Mouse (Mus musculus) heart, postnatal 4 days (tissue): Measurements from ENCODE around the gene Ankub1. TPM values are rescaled to one million over a fixed set of nuclear protein-coding genes. Genes with fewer than 3 reads are reported as not detected.

Experiments used
- DNase-seq: peaks from one replicate; pipeline ENCODE4 v3.0.0; 2021
- total RNA-seq, 2 experiments: library from RNA; stranded (reverse); gene quantifications; 2 replicates each; pipeline ENCODE4 v1.2.3; 2021

Ankub1 gene
- total RNA-seq, result not detected

DNA sequence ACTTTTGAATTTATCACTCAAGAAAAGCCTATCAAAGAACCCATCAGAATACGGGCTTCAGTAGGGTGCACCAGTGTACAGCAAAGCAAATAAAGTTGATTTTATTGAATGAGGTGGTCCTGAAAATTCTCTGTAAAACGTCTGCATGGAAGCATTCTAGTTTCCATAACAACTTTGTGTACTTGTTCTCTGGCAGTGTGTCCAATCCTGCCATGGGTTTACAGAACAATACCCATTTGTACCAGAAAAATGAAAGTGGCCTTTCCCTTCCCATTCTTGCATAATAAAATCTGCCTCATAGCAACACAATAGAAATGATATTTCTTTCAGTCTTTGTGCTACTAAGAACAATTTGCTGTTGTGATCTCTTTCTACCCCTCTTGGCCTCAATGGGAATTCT lies at the start of gene Ankub1:
Gene Ankub1, minus strand, starts transcription at position 81 of the 400 bp plus-strand sequence.
- no peak for DNase-seq

- DNase-seq, result no peak
Observed at GRCm38 (mm10) chr3:57739830-57740229, 47.2 kb upstream of the Ankub1 start.

DNA sequence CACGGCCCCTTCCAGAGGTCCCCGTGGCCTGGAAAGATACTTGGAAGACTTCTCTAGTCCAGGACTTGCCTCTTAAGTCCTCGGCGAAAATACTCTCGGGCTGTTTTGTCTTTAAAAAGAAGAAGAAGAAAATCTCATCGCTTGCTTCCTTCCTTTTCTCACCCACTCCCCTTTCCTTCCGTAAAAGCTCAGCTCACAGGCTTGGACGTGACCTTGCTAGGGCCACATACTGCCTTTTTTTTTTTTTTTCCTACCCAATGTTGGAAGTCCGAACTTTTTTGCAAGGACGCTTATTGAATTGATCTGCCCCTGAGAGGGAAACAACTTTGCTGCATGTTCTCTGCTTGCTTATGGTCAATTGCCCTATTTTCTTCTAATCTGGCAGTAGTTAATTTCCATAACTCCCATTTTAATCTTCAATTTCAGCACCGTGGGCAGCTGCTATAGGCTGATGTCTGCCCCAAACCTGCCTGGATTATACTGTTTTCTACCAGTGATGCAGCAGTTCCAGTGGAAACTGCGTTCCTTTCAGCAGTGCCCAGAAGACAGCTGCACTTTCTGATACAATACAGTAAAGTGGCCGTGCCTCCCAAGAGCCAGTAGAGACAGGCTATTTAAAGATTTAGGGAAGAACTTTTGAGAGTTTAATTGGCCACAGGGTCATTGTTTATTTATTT lies 44.0 kb upstream of the Ankub1 start:
- peak; percentile 14 for DNase-seq

GRCm38 (mm10) chr3:57735511-57736370 lies 43.1 kb upstream of the Ankub1 start, which contains the start of gene Rnf13:
Gene Rnf13 (plus strand): TSS chr3:57736062.
- DNase-seq, result peak; percentile 98

DNA sequence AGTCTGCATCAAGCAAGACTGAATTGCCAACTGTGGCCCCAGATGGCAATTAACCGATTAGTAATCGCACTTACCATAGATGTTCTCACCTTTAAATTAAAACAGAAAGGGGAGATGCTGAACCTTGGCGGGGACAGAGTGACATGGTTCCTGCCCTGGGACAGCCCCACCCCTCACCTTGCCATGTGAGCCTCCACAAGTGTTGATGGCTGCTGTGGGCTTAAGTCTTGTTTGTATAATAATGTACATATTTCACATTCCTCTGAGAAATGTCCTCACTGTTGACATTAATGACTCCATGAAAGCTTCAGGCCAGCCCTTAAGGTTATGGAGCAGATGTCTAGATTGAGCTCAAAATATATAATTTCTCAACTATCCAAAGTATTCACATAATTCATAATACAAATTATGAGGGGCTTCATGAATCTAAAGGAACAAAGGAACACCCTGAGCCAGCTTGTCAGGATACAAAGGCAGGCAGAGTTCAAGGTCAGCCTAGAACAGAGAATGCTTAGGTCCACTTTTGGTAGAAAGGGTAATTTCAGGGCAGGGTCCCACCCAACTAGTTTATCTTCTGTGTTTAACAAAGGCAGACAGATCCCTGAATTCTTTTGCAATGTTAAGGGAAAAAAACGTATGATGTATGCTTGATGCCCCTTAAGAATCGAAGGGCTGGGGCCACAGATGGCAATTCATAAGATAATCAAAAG lies 39.8 kb upstream of the Ankub1 start:
- DNase-seq, result no peak

DNA sequence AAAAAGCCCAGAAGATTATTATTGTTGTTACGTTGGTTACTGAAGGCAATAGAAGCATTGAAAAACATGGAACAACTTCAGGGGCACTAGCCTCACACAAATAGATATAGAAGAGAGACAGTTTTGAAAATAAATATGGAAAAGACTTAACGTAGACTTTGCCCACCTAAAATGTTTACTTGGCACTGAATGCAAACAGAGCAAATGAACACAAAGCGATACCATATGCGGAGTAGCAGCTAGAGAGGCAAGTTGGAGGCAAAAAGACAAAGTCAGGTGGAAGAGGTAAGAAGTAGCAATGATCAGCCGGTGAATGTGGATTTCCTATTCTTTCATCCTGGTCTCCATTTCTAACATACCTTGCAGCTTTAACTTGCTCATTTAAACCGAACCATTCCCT lies 21.6 kb upstream of the Ankub1 start:
- no peak for DNase-seq

DNA sequence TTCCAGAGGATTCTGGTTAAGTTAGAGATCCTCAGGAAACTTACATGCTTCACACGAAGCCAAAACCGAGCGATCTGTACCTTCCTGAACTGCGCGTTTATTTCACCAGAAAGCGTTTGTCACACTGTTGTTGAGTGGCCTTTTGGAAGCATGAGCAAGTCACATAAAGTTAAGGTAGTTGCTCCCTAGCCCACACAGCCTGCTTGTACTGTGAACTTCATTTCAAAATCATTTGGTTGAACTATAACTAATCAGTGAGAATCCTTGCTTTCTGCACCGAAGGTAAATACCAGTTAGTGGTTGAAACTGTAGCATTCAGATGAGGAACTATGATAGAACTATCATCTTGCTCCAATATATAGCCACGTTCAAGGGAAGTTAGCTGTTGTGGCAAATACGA lies 4.2 kb upstream of the Ankub1 start:
- no peak for DNase-seq

DNA sequence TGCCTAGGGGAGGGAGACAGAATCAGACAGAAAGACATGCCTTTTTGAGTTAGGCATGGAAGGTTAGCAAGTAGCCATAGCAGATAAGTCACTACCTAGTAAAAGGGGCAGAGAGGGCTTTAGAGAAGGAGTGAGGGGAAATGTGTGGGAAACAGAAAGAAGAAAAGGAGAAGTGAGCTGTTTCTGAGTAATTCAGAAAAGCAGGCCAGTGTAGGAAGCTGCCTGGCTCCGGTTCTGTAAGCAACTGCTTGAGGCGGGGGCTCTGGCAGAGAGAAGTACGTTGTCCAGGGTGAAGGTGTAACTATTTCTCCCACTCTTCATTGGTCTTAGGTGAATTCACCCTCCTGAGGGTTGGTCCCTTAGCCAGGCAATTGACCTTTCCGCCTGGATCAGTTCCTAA lies 3.6 kb upstream of the Ankub1 start:
- DNase-seq, result no peak

DNA sequence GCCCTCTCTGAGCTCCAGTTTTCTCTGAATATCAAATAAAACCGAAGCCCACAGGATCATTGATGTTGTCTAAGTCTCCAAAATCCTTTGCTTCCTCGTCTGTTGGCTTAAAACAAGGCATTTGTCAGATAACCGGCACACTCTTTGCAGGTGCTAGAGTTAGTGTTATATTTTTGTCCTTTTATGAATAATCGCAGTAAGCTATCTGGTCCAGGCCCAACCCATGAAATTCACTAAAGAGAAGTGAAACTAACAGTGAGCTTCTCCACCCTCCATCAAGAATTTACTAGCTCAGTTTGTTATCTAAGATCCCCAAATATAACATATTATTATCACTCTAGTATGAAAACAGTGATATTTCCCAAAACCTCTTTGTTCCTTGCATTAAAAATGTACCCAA lies 827 bp downstream of the Ankub1 start:
- no peak for DNase-seq

DNA sequence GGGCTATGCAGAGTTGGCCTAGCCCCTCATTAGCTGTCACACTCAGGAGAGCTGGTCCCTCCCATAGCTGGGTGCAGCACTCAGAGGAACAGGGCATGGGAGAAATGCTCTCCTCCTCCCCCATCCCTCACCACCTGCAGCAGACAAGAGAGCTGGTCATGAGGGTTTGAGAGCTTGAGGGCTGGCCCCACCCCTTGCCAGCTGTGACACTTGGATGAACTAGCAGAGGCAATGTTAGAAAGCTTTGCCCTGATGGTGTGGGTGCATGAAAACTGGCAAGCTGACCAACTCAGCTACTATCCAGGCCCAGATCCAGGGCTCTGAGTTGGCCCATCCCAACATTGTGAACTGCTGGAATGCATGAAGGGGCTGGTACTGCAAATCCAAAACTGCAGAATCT lies 14.8 kb downstream of the Ankub1 start:
- no peak for DNase-seq

DNA sequence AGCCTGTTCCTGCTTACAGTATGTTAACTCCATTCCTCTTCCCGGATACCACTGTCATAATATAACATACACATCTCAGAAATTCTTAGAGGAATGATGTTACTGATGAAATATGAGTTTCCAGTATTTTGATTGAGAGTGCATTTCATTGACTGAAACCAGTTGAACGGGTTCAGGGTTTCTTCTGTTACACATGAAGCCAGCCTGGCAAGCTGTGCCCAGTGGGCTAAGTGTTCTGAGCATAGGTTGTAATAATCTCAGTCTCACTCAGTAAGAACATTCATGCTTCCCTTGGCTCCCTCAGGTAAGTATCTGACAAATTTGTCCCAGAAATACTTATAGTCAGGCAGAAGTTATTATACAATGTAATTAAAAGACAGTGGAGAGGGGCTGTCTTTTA lies 18.5 kb downstream of the Ankub1 start:
- DNase-seq, result no peak

GRCm38 (mm10) chr3:57673586-57673985 lies 19.0 kb downstream of the Ankub1 start:
- no peak for DNase-seq

DNA sequence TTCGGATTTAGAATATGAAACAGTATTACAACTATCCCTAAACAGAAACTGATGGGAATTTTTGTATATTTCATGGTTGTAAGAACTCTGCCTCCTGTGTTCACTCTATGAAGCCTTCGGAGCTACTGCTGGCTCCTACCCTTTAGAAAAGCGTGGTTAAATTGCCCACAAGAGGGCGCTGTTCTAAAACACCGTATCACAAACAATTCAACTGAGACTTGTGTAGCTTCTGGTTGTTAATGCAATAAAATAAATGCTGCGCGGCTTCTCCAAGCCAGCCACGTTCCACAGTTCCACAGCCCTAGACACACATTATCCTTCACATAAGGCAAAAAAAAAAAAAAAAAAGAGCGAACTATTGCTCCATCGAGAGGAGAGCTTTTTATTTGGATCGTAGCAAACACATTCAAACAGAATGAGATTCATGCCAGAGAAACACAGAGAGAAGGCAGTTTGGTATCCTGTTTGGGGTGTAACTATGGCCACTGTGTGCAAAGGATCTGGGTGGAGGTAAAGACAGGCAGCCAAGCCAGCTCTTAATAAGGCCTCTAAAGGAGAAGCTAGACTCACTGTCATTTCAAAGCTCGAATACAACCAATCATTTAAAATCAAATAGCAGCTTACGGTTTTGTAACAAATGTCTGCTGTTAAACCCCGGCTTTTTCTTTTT lies 25.4 kb downstream of the Ankub1 start:
- peak; percentile 80 for DNase-seq

DNA sequence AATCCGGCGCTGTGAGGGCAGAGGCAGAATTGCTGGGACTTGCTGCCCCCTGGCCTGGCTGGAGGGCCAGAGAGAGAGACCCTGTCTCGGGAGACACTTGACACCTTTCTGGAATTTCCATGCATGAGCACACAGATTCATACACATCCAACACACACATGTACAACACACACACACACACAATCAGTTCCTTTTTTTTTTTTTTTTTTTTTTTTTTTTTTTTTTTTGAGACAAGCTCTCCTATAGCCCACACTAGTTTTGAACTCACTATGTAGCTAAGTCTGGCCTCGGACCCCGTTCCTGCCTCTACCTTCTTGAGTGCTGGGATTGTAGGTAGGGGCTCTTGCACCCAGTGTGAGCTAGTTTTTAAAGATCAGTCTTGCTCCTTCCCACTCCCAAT lies 26.7 kb downstream of the Ankub1 start:
- DNase-seq, result no peak

- no peak for DNase-seq
Observed at GRCm38 (mm10) chr3:57664682-57665081, 27.9 kb downstream of the Ankub1 start.

GRCm38 (mm10) chr3:57663731-57664130 lies 28.9 kb downstream of the Ankub1 start:
- DNase-seq, result peak; percentile 59

- no peak for DNase-seq
Observed at GRCm38 (mm10) chr3:57658608-57659007, 34.0 kb downstream of the Ankub1 start.

DNA sequence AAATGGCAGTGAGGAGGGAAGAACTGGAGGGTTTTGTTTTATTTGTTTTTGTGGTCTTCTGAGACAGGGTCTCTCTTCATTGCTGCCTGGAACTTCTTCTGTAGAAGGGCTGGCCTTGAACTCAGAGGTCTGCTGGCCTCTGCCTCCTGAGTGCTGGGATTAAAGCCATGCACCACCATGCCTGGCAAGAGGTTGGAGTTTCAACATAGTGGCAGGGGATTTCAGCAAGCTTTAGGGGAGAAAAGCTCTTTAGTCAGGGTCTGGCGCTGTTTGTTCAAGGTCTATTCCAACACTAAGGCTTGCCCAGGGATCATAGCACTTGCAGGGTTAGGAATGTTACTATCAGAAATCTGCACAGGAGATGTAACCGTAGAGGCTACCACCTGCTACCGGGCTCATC lies 39.0 kb downstream of the Ankub1 start:
- no peak for DNase-seq

GRCm38 (mm10) chr3:57652485-57652884 lies 40.1 kb downstream of the Ankub1 start:
- no peak for DNase-seq

DNA sequence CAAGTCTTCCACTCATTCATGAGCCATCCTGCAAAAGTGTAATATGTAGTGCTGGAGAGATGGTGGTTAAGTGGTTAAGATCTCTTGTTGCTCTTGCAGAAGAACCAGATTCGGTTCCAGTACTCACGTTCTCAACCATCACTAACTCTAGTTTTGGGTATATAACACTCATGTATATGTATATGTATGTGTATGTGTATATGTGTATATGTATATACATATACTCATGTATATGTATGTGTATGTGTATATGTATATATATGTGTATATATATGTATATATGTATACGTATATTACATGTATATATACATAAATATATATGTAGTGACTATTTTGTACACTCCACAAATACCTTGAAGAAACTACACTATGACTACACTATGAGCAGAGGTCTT lies 40.7 kb downstream of the Ankub1 start:
- DNase-seq, result no peak

GRCm38 (mm10) chr3:57651231-57651864 lies 41.3 kb downstream of the Ankub1 start, which contains the start of gene Commd2:
Gene Commd2 (minus strand): TSS chr3:57651715.
- DNase-seq, result peak; percentile 94

DNA sequence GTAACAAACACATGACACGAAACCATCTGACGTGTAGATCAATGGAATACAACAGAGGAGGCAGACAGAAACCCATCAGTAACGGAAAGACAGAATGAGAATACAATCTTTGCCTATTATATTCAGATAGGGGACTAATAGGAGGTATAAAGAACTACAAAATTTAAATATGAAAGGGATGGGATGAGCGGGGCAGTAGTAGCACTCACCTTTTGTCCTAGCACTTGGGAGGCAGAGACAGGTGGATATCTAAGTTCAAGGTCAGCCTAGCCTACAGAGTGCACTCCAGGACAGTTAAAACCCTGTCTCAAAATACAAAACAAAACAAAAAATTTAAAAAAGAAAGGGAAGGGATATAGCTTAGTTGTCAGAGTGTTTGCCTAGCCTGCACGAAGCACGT lies 49.4 kb downstream of the Ankub1 start:
- no peak for DNase-seq
